Mouse (Mus musculus): ENCODE measurements around the gene Arhgap27.

Gene Arhgap27

DNA sequence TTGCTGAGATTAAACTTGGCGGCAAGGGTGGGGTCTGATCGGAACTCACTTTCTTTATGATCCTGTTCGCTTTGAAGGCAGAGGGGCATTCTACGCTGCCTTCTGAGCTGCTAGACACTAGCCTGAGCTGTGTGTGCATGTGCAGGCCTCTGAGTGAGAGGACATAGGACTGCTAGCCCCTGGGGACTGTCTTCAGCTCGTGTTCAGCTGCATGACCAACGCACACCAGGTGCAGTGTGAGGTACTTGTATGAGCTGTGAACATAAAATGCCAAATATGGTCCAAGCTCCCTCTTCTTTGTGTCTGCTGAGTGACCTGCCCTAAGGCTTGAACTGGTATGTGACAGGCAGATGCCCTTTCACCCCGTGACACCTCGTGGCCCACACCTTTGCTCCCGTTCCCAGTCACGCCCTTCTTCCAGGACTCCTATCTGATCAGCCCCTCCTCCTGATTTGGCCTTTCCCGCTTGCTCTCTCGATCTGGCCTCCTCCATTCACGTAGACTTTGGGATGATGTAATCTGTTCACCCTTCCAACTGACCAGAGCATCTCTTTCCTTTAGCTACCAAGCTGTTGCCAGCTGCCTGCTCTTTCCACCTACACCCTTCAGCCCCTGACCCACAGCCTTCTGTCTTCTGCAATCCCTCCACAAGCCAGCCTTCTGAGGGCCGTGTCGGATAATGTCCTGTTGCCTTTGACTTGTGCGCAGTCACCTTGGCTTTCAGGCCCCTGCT is 6.4 kb downstream of the Arhgap27 start:
- in situ Hi-C loops (cut with MboI, MseI) = loop anchor here (5.0 kb wide), 1 partner anchor 105 kb away; no protein-coding TSS in a partner anchor

DNA sequence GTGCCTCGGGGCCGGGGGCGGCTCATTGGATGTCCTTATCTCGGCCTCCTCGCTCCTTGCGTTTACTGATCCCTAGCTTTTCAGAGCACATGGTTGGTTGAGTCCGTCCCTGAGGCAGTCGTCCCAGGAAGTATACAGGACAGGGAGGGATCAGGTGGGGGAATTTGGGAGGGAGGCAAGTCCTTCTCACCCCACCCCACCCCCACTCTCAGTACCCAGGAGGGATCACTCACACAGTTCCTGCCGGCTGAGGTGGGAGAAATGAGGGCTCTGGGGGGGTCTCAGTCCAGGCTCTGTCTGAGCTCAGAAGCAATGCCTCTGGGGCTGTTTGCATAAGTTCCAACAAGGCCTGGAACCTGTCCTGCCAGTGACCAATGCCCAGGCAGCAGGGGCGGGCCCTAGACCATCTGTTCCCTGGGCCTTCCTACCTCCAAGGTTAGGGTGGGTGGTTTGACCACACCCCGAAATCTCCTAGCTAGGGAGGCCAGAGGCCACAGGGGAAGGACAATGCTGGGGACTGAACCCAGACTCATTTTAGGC is 7.4 kb downstream of the Arhgap27 start:
- in situ Hi-C loops (cut with MboI, MseI) = loop anchor here (5.0 kb wide), 1 partner anchor 106 kb away; no protein-coding TSS in a partner anchor

DNA sequence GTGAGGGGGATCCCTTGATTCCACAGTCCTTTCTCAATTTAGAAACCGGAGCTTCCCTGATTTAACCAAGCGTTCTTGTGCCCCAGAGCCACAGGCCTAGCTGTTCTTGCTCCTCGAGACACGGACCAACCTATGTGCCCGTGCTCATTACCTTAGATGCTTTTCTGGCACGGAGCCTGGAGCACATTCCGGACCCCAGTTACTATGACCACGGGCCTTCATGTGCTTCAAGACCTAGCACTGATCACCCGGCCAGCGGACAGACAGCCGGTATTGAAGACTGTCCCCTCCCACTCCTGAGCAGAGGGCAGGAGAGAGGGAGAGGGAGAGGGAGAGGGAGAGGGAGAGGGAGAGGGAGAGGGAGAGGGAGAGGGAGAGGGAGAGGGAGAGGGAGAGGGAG is 8.2 kb downstream of the Arhgap27 start:
- in situ Hi-C loops (cut with MboI, MseI) = loop anchor here (5.0 kb wide), 1 partner anchor 107 kb away; no protein-coding TSS in a partner anchor

GRCm38 (mm10) chr11:103354033-103354432 is 9.5 kb downstream of the Arhgap27 start:
- in situ Hi-C loops (cut with MboI, MseI) = no loop called here

GRCm38 (mm10) chr11:103352239-103352814 is 11.2 kb downstream of the Arhgap27 start:
- in situ Hi-C loops (cut with MboI, MseI) = no loop called here

- in situ Hi-C loops (cut with MboI, MseI) = no loop called here
Measured at GRCm38 (mm10) chr11:103350711-103351315, 12.7 kb downstream of the Arhgap27 start.

DNA sequence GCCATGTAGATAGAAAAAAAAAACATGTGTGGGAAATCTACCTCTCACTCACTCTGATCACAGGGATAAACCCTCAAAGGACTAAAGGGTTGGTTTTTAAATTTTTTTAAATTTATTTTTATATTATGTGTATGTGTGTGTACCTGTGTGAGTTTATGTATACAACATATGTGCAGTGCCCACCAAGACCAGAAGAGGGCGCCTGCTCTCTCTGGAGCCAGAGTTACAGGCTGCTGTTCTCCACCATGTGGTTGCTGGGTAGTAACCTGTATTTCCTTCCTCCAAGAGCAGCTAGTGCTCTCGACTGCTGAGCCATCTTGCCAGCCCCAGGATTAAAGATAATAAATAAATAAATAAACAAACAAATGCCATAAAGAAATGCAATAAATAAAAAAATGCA is 13.8 kb downstream of the Arhgap27 start:
- in situ Hi-C loops (cut with MboI, MseI) = no loop called here

- in situ Hi-C loops (cut with MboI, MseI) = no loop called here
Measured at GRCm38 (mm10) chr11:103346657-103347056, 16.8 kb downstream of the Arhgap27 start.

- in situ Hi-C loops (cut with MboI, MseI) = no loop called here
Measured at GRCm38 (mm10) chr11:103346236-103346635, 17.3 kb downstream of the Arhgap27 start.

DNA sequence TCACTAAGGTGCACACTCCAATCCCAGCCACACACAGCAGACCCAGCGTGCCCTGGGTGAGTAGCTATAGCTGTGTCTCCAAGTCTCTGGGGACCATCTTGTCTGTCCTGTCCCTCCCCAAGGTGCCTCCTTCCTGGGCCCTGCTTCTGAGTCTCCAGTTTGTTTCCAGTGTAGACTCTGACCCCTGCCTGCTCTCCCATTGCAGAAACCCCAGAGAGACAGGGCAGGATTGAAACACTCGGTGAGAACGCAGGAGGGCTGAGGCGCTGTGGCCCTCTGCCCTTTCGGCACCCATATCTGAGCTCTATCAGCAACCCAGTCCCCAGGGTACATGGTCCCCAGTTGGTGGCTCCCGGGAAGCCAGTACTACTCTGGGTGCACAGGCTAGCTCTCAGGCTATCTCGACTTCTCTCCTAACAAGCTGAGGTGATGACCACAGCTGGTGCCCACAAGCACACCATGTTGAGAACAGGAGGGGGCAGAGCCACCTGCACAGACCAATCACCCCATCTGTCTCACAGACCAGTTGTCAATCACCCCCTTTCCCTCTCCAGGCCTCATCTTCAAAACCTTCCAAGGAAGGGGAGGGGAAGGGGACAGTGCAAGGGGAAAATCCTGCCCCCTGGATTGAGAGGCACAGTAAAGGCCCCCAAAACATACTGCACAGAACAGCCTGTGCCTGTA is 17.9 kb downstream of the Arhgap27 start:
- in situ Hi-C loops (cut with MboI, MseI) = no loop called here

DNA sequence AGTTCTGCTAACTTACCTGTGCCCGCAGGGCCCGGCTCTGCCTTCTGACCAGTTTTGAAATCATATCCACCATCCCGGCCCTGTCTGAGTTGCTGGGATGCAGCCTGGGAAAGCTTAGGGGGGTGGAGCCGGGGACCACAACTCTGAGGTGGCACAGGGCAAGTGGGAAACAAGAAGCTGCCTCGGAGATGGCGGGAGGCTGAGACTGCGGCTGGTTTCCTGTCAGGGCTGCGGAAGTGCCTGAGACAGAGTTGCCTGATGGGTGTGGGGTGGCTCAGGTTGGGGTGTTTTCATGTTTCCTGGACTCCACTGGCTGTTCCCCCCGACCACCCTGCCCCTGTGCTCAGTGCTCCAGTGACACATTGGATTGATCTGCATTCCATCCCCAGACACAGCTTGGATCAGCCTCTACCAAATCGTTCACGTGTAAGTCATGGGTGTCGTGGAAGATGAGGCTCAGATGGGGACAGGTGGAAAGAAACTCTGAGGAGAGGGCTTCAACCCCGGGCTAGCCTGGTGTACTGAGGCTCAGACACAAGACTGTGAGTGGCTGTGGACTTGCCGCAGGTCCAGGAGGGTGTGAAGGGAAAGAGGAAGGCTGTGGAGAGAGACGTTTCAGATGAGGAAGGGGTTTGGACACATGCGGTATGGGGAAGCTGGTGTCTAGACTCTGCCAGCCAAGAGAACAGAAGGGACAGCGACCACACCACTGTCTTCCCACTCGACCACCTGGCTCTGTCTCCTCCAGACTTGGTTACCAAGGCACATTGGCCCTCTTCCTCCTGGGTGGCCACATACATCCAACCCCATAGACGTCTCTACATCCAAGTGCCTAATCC is 18.8 kb downstream of the Arhgap27 start:
- in situ Hi-C loops (cut with MboI, MseI) = no loop called here

GRCm38 (mm10) chr11:103343881-103344280 is 19.6 kb downstream of the Arhgap27 start:
- in situ Hi-C loops (cut with MboI, MseI) = no loop called here

DNA sequence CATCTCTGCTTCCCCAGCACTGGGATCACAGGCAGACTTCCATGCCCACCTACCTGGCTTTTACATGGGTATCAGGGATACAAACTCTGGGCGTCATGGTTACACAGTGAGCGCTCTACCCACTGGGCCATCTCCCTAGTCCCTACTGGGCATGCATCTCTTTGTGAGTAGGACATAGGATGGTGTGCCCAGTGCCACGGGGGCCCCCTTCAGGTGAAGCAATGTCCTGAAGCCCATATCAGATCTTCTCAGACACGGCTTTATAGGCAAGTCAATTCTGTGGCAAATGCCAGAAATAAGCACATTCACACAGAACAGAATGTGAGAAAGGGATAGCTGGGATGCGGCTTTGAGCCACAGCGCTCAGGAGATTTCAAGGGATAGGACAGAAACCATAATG is 20.4 kb downstream of the Arhgap27 start:
- in situ Hi-C loops (cut with MboI, MseI) = no loop called here

DNA sequence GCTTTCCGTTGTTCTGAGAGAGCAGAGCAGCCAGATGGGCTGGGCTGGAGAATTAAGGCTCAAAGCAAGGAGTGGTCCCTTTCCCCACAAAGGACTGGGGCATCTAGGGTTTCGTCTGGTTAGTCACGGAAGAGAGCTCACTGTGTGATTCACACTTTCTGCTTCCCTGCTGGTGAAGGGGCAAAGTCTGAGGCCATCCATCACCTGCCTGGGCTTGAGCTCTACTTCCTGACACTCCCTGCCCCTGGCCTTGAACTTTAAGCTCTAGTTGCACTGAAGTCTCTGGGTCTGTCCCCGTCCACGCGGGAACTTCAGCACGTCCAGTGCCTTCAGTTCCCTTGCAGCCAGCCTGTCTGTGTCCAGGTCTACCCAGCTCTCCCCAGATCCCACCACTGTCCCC is 22.8 kb downstream of the Arhgap27 start:
- in situ Hi-C loops (cut with MboI, MseI) = no loop called here

DNA sequence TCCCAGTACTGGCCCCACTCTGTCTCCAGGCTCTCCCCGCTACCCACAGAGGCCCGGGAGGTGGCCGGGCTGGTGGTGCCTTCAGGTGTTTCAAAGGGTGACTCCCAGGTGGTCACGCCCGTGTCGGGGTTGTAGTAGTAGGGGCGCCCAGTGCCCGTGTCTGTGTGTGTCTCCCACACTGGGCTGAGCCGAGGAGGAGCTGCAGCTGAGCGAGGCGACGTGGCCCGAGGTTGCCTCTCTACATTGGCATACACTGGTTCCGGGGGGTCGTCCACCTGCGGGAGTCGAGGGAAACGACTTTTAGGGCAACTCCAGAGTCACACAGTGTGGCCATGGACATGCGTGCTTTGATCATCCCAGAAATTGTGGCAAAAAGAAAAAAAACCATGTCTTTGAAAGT is 23.4 kb downstream of the Arhgap27 start:
- in situ Hi-C loops (cut with MboI, MseI) = no loop called here

- in situ Hi-C loops (cut with MboI, MseI) = no loop called here
Measured at GRCm38 (mm10) chr11:103339414-103340119, 23.9 kb downstream of the Arhgap27 start.

- in situ Hi-C loops (cut with MboI, MseI) = no loop called here
Measured at GRCm38 (mm10) chr11:103338671-103339070, 24.8 kb downstream of the Arhgap27 start.

- in situ Hi-C loops (cut with MboI, MseI) = no loop called here
Measured at GRCm38 (mm10) chr11:103338119-103338518, 25.4 kb downstream of the Arhgap27 start.

DNA sequence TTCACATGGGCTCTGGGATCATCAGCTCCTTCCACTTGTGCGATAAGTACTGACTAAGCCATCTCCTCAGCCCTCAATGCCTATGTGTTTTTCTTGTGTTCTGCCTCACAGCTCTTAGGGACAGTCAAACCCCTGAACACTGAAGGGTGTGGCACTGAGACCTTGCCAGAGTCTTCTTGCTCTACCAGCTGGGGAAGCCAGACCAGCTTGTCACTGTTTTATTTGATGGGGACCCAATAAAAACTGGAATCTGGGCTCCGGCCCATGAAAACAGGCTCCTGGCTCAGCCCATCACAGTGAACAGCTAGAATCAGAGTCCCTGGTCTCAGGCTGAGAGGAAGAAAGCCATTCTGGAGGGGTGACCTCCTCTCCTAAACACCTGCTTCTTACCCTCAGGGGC is 26.3 kb downstream of the Arhgap27 start:
- in situ Hi-C loops (cut with MboI, MseI) = no loop called here

DNA sequence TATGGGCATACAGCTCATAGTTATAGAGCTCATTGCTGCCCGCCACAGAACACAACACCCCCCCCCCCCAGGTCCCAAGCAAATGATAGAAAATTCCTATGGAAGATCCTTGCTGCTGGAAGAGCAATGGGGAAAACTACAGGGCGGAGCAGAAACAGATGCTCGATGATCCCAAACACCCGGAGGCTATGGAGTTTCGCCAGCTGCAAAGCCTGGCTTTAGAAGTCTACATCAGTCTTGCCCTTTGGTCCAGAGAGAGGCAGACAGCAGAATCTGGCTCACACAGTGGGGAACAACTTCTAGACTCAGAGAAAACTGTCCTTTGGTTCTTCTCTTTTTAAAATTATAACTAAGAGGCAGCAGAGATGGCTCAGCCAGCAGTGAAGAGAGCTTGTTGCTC is 27.9 kb downstream of the Arhgap27 start:
- in situ Hi-C loops (cut with MboI, MseI) = no loop called here
